Mouse (Mus musculus) myocyte (in vitro differentiated cells): ENCODE data around the gene Hmga2.

Source experiments
- POLR2A ChIP-seq: IDR thresholded peaks from one replicate; pipeline ENCODE4 v1.6.1; 2011; ENCODE audit warnings: low read depth, mild to moderate bottlenecking, control low read depth, moderate library complexity; ENCODE audit not compliant: insufficient read length
- POLR2AphosphoS2 ChIP-seq: IDR thresholded peaks from one replicate; pipeline ENCODE4 v1.6.1; 2011; ENCODE audit warnings: low read depth, control low read depth; ENCODE audit not compliant: insufficient read length
- TCF12 ChIP-seq: IDR thresholded peaks from one replicate; pipeline ENCODE4 v1.6.1; 2011; ENCODE audit warnings: mild to moderate bottlenecking, control low read depth; ENCODE audit not compliant: poor library complexity, insufficient read depth, severe bottlenecking

GRCm38 (mm10) chr10:120395550-120395949, 80.7 kb downstream of the Hmga2 start:
- TF ChIP-seq POLR2A (no peak), TCF12 (no peak), POLR2AphosphoS2 (no peak)
